Mouse (Mus musculus) forebrain, embryonic 16.5 days (tissue): ENCODE results near the gene Skap1. TPM values are rescaled to one million over a fixed set of nuclear protein-coding genes. Genes with fewer than 3 reads are reported as not detected.

ENCODE experiments used
- ATAC-seq: fragments of 200-750 bp; cut with Nextera tagmentation; 2 replicates; pipeline ENCODE4 v1.8.0; 2017; ENCODE audit warnings: mild to moderate bottlenecking, moderate library complexity
- H3K27ac ChIP-seq: fragments of 300-500 bp; sonication (generic); 2 replicates; pipeline ENCODE4 v1.5.1; 2014; ENCODE audit warnings: low read length, control low read depth
- H3K27me3 ChIP-seq: fragments of 300-500 bp; sonication (generic); replicated peaks from 2 replicates; pipeline ENCODE4 v1.6.1; 2014; ENCODE audit warnings: low read length; ENCODE audit not compliant: control insufficient read depth, insufficient read depth
- H3K36me3 ChIP-seq: fragments of 300-500 bp; sonication (generic); 2 replicates; pipeline ENCODE4 v1.6.1; 2014; ENCODE audit not compliant: control insufficient read depth, insufficient read depth
- H3K4me1 ChIP-seq: fragments of 300-500 bp; sonication (generic); replicated peaks from 2 replicates; pipeline ENCODE4 v1.6.1; 2014; ENCODE audit warnings: low read length; ENCODE audit not compliant: control insufficient read depth, insufficient read depth
- H3K4me2 ChIP-seq: fragments of 300-500 bp; sonication (generic); 2 replicates; pipeline ENCODE4 v1.6.1; 2014; ENCODE audit warnings: mild to moderate bottlenecking, low read length, control low read depth
- H3K4me3 ChIP-seq: fragments of 300-500 bp; sonication (generic); replicated peaks from 2 replicates; pipeline ENCODE4 v1.5.1; 2014; ENCODE audit warnings: mild to moderate bottlenecking, low read length, control low read depth
- H3K9ac ChIP-seq: fragments of 300-500 bp; sonication (generic); replicated peaks from 2 replicates; pipeline ENCODE4 v1.6.1; 2014; ENCODE audit warnings: low read depth, low read length, control low read depth
- H3K9me3 ChIP-seq: fragments of 300-500 bp; sonication (generic); 2 replicates; pipeline ENCODE4 v1.6.1; 2016; ENCODE audit warnings: low read length; ENCODE audit not compliant: control insufficient read depth
- WGBS: fragments of 180-500 bp; shearing (Covaris S2); extraction: QIAGEN DNeasy Blood & Tissue Kit; methylation state at CpG from one replicate; pipeline ENCODE4 v1.1.7; 2014; 5-methylcytosine and 5-hydroxymethylcytosine counted together
- polyA plus RNA-seq: library from polyadenylated mRNA; unstranded; fragments of >200 nt; fragmentation: Nextera tagmentation; extraction: Ambion mirVana; gene quantifications from 2 replicates; pipeline ENCODE4 v1.2.1, GENCODE M21; 2015

Skap1 gene
- polyA plus RNA-seq, 1 experiment from 2014 or later = 3.4 TPM

- H3K4me2 ChIP-seq = no peak overlapping the region
- 41% methylated on average over 3 of the region's 3 CpGs for WGBS
- no peak overlapping the region for H3K4me3 ChIP-seq
- H3K27ac ChIP-seq = no peak overlapping the region
- no peak overlapping the region for H3K9ac ChIP-seq
- H3K4me1 ChIP-seq = 0 out of 2 replicates have a peak, but pooled peaks cover 4% of the 10 kb centered on the region
- H3K27me3 ChIP-seq = 0 out of 2 replicates have a peak, but pooled peaks cover 2% of the 10 kb centered on the region
- no peak for ATAC-seq
- no peaks in the 10 kb centered on the region for H3K9me3 ChIP-seq
- H3K36me3 ChIP-seq = no peaks in the 10 kb centered on the region
Measured at GRCm38 (mm10) chr11:96572515-96572914, 108.1 kb downstream of the Skap1 start.

GRCm38 (mm10) chr11:96576491-96577427 lies 112.4 kb downstream of the Skap1 start:
- no peaks in the 10 kb centered on the region for H3K27me3 ChIP-seq
- no peaks in the 10 kb centered on the region for H3K36me3 ChIP-seq
- 24% methylated on average over 14 of the region's 14 CpGs for WGBS
- ATAC-seq = no peak
- H3K4me1 ChIP-seq = peaks cover 13% of the 10 kb centered on the region
- no peak overlapping the region for H3K4me3 ChIP-seq
- no peak overlapping the region for H3K4me2 ChIP-seq
- no peaks in the 10 kb centered on the region for H3K9me3 ChIP-seq
- H3K9ac ChIP-seq = no peak overlapping the region
- no peak overlapping the region for H3K27ac ChIP-seq

DNA sequence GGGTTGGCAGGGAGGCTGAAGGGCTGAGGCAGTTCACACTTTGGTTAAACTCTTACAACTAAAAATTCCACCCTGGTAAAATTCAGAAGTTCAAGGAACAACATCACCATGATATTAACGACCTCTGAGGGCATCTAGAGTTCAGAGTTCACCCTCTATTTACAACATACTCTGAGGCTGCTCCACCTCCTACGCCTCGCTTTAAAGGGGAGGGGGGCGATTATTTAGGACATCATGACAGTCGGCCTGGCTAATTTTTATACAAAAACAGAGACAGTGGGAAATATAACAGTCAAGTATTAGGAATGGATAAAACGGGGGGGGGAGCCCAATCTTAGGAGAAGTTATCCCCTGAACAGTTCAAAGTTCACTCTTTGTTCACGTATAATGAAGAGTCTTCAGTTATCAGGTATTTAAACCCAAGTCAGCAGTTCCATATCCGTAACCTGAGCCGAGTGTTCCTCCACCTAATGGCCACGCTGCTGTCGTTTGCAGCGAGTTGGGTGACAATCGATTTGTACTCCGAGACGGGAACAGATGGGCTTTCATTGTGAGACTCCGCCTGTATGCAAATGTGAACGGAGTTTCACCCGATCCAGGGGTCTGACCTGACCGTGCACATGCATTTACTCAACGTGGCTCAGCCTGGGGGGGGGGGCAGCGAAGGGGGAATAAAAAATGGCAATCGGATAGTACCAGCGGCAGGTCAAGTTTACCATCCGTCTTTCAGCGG lies 114.3 kb downstream of the Skap1 start:
- 0 out of 2 replicates have a peak overlapping the region, but pooled peaks have one; percentile 5 for H3K9ac ChIP-seq
- ATAC-seq = no peak

DNA sequence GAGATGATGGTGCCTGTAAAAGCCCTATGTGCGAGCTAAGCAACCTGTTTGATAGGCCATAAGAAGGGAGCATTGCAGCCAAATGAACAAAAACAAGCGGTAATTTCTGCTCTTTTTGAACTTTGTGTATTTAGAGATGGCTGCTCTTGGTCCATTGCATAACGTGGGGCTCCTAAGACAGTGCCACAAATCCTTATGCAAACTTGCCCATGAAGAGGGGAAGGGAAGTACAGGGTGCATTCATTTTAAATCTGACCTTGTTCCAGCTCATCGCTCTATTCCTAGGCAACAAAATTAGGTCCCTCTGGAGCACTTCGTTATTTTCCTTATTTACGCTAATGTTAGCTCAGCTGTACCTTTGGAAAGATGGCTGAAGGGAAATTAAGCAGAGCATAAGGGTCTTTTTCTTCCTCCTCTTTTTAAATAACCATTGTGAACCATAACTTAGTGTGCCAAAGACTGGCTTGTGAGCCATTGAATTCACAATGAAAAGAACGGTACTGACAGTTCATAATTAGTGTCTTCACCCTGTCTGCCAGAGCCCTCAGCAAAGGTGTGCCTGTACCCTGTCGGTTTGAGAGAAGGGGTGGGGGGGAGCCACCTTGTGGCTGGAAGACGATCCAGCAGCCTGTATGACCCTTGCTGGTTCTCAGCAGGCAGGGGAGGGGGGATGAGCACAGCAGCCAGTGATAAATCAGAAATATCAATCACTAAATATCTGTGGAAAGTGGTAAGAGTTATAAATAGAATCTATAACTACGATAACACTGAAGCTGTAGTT lies 117.4 kb downstream of the Skap1 start:
- Histone ChIP-seq H3K27me3 (no peaks in the 10 kb centered on the region), H3K36me3 (no peaks in the 10 kb centered on the region), H3K4me3 (no peak overlapping the region), H3K9ac (no peak overlapping the region), H3K4me1 (peaks cover 9% of the 10 kb centered on the region), H3K9me3 (no peaks in the 10 kb centered on the region), H3K4me2 (no peak overlapping the region), H3K27ac (no peak overlapping the region)
- 35% methylated on average over 10 of the region's 10 CpGs for WGBS
- ATAC-seq = no peak

More for the DNA sequence above, 114.3 kb downstream of the Skap1 start:
- no peaks in the 10 kb centered on the region for H3K36me3 ChIP-seq
- no peaks in the 10 kb centered on the region for H3K27me3 ChIP-seq
- peak overlapping the region; percentile 35 for H3K4me2 ChIP-seq
- H3K27ac ChIP-seq = no peak overlapping the region
- H3K4me1 ChIP-seq = peaks cover 13% of the 10 kb centered on the region
- H3K4me3 ChIP-seq = 0 out of 2 replicates have a peak overlapping the region, but pooled peaks have one; percentile 5
- 17% methylated on average over 25 of the region's 25 CpGs for WGBS
- no peaks in the 10 kb centered on the region for H3K9me3 ChIP-seq

GRCm38 (mm10) chr11:96582595-96582994 lies 118.2 kb downstream of the Skap1 start:
- 23% methylated on average over 10 of the region's 10 CpGs for WGBS
- H3K27me3 ChIP-seq = no peaks in the 10 kb centered on the region
- no peak overlapping the region for H3K4me3 ChIP-seq
- no peak overlapping the region for H3K9ac ChIP-seq
- no peak overlapping the region for H3K27ac ChIP-seq
- H3K9me3 ChIP-seq = no peaks in the 10 kb centered on the region
- peaks cover 9% of the 10 kb centered on the region for H3K4me1 ChIP-seq
- no peak overlapping the region for H3K4me2 ChIP-seq
- H3K36me3 ChIP-seq = no peaks in the 10 kb centered on the region
- no peak for ATAC-seq

GRCm38 (mm10) chr11:96589828-96590227 lies 125.4 kb downstream of the Skap1 start:
- Histone ChIP-seq H3K36me3 (no peaks in the 10 kb centered on the region), H3K9ac (no peak overlapping the region), H3K27me3 (no peaks in the 10 kb centered on the region), H3K4me2 (no peak overlapping the region), H3K9me3 (no peaks in the 10 kb centered on the region), H3K4me3 (no peak overlapping the region), H3K27ac (no peak overlapping the region), H3K4me1 (no peaks in the 10 kb centered on the region)
- no peak for ATAC-seq
- 90% methylated on average over 3 of the region's 3 CpGs for WGBS

GRCm38 (mm10) chr11:96595890-96596289 lies 131.5 kb downstream of the Skap1 start:
- H3K27me3 ChIP-seq = no peaks in the 10 kb centered on the region
- no peaks in the 10 kb centered on the region for H3K9me3 ChIP-seq
- H3K4me2 ChIP-seq = peak overlapping the region; percentile 41
- H3K27ac ChIP-seq = peak overlapping the region; percentile 75
- WGBS = 17% methylated on average over 12 of the region's 12 CpGs
- H3K9ac ChIP-seq = peak overlapping the region; percentile 24
- peak overlapping the region; percentile 21 for H3K4me3 ChIP-seq
- ATAC-seq = peak; percentile 50
- H3K4me1 ChIP-seq = peaks cover 15% of the 10 kb centered on the region
- H3K36me3 ChIP-seq = no peaks in the 10 kb centered on the region

- WGBS = 6% methylated on average over 6 of the region's 6 CpGs
Measured at GRCm38 (mm10) chr11:96596301-96596700, 131.9 kb downstream of the Skap1 start.

More at GRCm38 (mm10) chr11:96596301-96596700, 131.9 kb downstream of the Skap1 start:
- peak overlapping the region; percentile 21 for H3K4me3 ChIP-seq
- peak overlapping the region; percentile 41 for H3K4me2 ChIP-seq
- H3K27ac ChIP-seq = peak overlapping the region; percentile 75
- peak; percentile 74 for ATAC-seq
- no peaks in the 10 kb centered on the region for H3K27me3 ChIP-seq
- no peaks in the 10 kb centered on the region for H3K9me3 ChIP-seq
- no peaks in the 10 kb centered on the region for H3K36me3 ChIP-seq
- peaks cover 15% of the 10 kb centered on the region for H3K4me1 ChIP-seq
- H3K9ac ChIP-seq = peak overlapping the region; percentile 24
